Mouse (Mus musculus) limb, embryonic 12.5 days (tissue): ENCODE data around the gene Clec2i. TPM values are rescaled to one million over a fixed set of nuclear protein-coding genes. Genes with fewer than 3 reads are reported as not detected.
"Not testable (repeated sequence)": the region's sequence is repeated elsewhere in the genome, so short reads cannot be mapped to it uniquely, and the experiment has no call there.

ENCODE experiments used
- ATAC-seq: fragments of 200-750 bp; cut with Nextera tagmentation; 2 replicates; pipeline ENCODE4 v1.8.0; 2017; ENCODE audit warnings: low read depth, moderate TSS enrichment; ENCODE audit not compliant: insufficient number of reproducible peaks, insufficient read depth, low FRiP score, low TSS enrichment
- H3K27ac ChIP-seq: fragments of 300-500 bp; sonication (generic); 2 replicates; pipeline ENCODE4 v1.5.1; 2016; ENCODE audit warnings: mild to moderate bottlenecking, moderate library complexity
- H3K27me3 ChIP-seq: fragments of 300-500 bp; sonication (generic); 2 replicates; pipeline ENCODE4 v1.6.1; 2016; ENCODE audit warnings: mild to moderate bottlenecking, moderate library complexity
- H3K36me3 ChIP-seq: fragments of 300-500 bp; sonication (generic); 2 replicates; pipeline ENCODE4 v1.6.1; 2016; ENCODE audit warnings: mild to moderate bottlenecking, moderate library complexity
- H3K4me1 ChIP-seq: fragments of 300-500 bp; sonication (generic); replicated peaks from 2 replicates; pipeline ENCODE4 v1.6.1; 2016
- H3K4me2 ChIP-seq: fragments of 300-500 bp; sonication (generic); 2 replicates; pipeline ENCODE4 v1.6.1; 2016; ENCODE audit warnings: mild to moderate bottlenecking, moderate library complexity
- H3K4me3 ChIP-seq: fragments of 300-500 bp; sonication (generic); replicated peaks from 2 replicates; pipeline ENCODE4 v1.5.1; 2016; ENCODE audit warnings: mild to moderate bottlenecking
- H3K9ac ChIP-seq: fragments of 300-500 bp; sonication (generic); replicated peaks from 2 replicates; pipeline ENCODE4 v1.6.1; 2016; ENCODE audit warnings: mild to moderate bottlenecking, moderate library complexity
- H3K9me3 ChIP-seq: fragments of 300-500 bp; sonication (generic); 2 replicates; pipeline ENCODE4 v1.6.1; 2016; ENCODE audit warnings: mild to moderate bottlenecking, moderate library complexity
- WGBS: fragments of 180-500 bp; shearing (Covaris S2); methylation state at CpG from one replicate; pipeline ENCODE4 v1.1.7; 2016; 5-methylcytosine and 5-hydroxymethylcytosine counted together
- polyA plus RNA-seq: library from polyadenylated mRNA; unstranded; fragments of >200 nt; fragmentation: Nextera tagmentation; extraction: Ambion mirVana; gene quantifications from 2 replicates; pipeline ENCODE4 v1.2.1, GENCODE M21; 2016

The Clec2i gene
- not detected in 2 replicates for polyA plus RNA-seq

- H3K9me3 ChIP-seq, H3K27ac ChIP-seq, ATAC-seq, H3K4me2 ChIP-seq, H3K4me1 ChIP-seq, H3K27me3 ChIP-seq, H3K4me3 ChIP-seq, H3K9ac ChIP-seq, H3K36me3 ChIP-seq: not testable (repeated sequence)
- 85% methylated on average over 6 of the region's 6 CpGs for WGBS
Observed at GRCm38 (mm10) chr6:128887091-128887790, at the start of gene Clec2i. Gene Clec2i (plus strand): TSS chr6:128887588.

DNA sequence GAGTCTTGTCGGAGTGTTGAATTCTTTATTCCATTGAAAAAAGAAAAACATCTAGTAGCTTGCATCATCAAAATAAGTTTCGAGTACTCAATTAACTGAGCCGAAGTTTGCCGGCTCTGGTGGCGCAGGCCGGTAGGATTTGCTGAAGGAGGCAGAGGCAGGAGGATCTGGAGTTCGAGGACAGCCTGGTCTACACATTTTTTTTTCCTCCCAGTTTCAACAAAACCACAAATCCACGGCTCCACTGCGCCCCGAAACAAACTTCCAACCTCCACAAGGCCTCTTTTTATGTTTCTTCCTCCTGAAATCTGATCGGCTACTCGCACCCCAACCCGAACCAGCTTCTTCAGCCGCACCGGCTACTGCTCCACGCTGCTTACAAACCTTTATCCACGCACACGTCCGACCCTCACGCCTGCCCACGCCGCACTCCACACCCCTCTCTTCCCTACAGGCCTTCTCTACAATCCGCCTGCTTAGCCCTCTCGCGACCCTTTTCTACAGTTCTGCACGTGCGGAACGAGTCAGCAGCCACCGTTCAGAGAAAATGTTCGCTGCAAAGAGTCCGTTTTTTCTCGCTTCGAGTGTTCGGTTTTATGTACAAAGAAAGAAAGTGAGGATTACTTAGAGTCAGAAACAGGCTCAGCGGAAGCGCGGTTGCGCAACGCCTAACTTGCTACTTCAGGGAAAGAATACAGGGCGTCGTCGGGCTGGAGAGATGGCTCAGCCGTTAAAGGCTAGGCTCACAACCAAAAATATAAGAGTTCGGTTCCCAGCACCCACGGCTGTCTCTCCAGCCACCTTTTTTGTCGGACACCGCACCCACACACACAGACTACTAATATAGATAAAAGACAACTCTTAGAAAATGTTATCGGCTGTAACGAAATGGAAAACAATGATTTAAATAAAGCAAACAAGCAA lies 48.8 kb upstream of the Clec2i start:
- Histone ChIP-seq H3K36me3 (no peaks in the 10 kb centered on the region), H3K4me2 (peak overlapping the region; percentile 54), H3K4me1 (peaks cover 16% of the 10 kb centered on the region), H3K27me3 (no peaks in the 10 kb centered on the region), H3K27ac (peak overlapping the region; percentile 93), H3K9ac (peak overlapping the region; percentile 75), H3K4me3 (peak overlapping the region; percentile 62), H3K9me3 (no peaks in the 10 kb centered on the region)
- whole genome bisulfite sequencing = under 1% methylated on average over 49 of the region's 49 CpGs
- peak; percentile 16; the same call in 1 of the 2 replicates for ATAC-seq

- Histone ChIP-seq H3K27me3 (no peaks in the 10 kb centered on the region), H3K9ac (peak overlapping the region; percentile 42; the same call in 1 of the 2 replicates), H3K9me3 (no peaks in the 10 kb centered on the region), H3K4me1 (peaks cover 20% of the 10 kb centered on the region), H3K36me3 (no peaks in the 10 kb centered on the region), H3K4me2 (peak overlapping the region; percentile 54), H3K27ac (peak overlapping the region; percentile 93), H3K4me3 (peak overlapping the region; percentile 62)
- ATAC-seq = no peak
- under 1% methylated on average over 17 of the region's 17 CpGs for WGBS
Observed at GRCm38 (mm10) chr6:128839266-128839771, 48.1 kb upstream of the Clec2i start.

GRCm38 (mm10) chr6:128839921-128840320 lies 47.5 kb upstream of the Clec2i start:
- H3K27me3 ChIP-seq = no peaks in the 10 kb centered on the region
- H3K4me2 ChIP-seq = peak overlapping the region; percentile 54
- H3K4me3 ChIP-seq = peak overlapping the region; percentile 62
- H3K4me1 ChIP-seq = peaks cover 21% of the 10 kb centered on the region
- WGBS = 79% methylated on average over 7 of the region's 7 CpGs
- ATAC-seq = no peak
- no peak overlapping the region for H3K9ac ChIP-seq
- H3K36me3 ChIP-seq = no peaks in the 10 kb centered on the region
- H3K9me3 ChIP-seq = no peaks in the 10 kb centered on the region
- H3K27ac ChIP-seq = peak overlapping the region; percentile 93; the same call in 1 of the 2 replicates

GRCm38 (mm10) chr6:128840669-128841068 lies 46.7 kb upstream of the Clec2i start:
- H3K9me3 ChIP-seq, H3K27me3 ChIP-seq, ATAC-seq, H3K36me3 ChIP-seq, H3K9ac ChIP-seq, H3K4me2 ChIP-seq, H3K4me3 ChIP-seq, H3K27ac ChIP-seq: not testable (repeated sequence)
- 87% methylated on average over 3 of the region's 3 CpGs for WGBS
- peaks cover 21% of the 10 kb centered on the region for H3K4me1 ChIP-seq

- H3K27me3 ChIP-seq = no peaks in the 10 kb centered on the region
- H3K9ac ChIP-seq = no peak overlapping the region
- peaks cover 21% of the 10 kb centered on the region for H3K4me1 ChIP-seq
- no peak for ATAC-seq
- WGBS = 43% methylated on average over 4 of the region's 4 CpGs
- H3K4me3 ChIP-seq = peak overlapping the region; percentile 75
- no peak overlapping the region for H3K27ac ChIP-seq
- peak overlapping the region; percentile 62 for H3K4me2 ChIP-seq
- no peaks in the 10 kb centered on the region for H3K9me3 ChIP-seq
- H3K36me3 ChIP-seq = no peaks in the 10 kb centered on the region
Observed at GRCm38 (mm10) chr6:128841327-128842089, 45.9 kb upstream of the Clec2i start.

DNA sequence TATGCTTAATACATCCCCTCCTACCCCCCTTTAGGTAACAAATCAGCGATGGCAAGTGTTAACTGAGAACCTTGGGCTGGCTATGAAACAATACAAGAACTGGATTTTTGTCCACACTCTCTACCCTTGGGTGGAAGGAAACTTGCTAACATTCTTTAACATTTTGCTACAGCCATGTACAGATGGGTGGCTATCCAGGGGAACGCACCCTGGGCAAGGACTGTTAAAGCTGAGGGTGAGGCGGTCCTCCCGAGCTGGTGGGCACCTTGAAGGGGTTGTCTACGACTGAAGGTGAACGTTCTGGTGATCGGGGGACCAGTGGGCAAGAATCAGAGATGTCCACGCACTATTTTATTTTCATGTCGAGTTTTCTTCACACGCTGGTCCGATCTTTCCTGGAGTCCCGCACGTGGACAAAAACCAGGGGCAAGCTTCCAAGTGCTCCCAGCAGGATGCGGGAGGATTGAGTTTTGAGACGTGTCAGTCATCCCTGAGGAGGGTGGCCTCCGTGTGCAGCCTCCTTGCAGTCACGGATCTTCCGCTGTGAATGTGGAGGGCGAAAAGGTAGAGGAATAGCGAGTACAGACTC lies 44.9 kb upstream of the Clec2i start:
- H3K9ac ChIP-seq = peak overlapping the region; percentile 79
- H3K36me3 ChIP-seq = no peaks in the 10 kb centered on the region
- H3K27me3 ChIP-seq = no peaks in the 10 kb centered on the region
- peaks cover 18% of the 10 kb centered on the region for H3K4me1 ChIP-seq
- no peak for ATAC-seq
- WGBS = under 1% methylated on average over 20 of the region's 20 CpGs
- H3K4me2 ChIP-seq = peak overlapping the region; percentile 62
- H3K27ac ChIP-seq = peak overlapping the region; percentile 91
- H3K4me3 ChIP-seq = peak overlapping the region; percentile 75
- H3K9me3 ChIP-seq = no peaks in the 10 kb centered on the region

- no peaks in the 10 kb centered on the region for H3K27me3 ChIP-seq
- no peaks in the 10 kb centered on the region for H3K9me3 ChIP-seq
- H3K36me3 ChIP-seq = no peaks in the 10 kb centered on the region
- peak overlapping the region; percentile 75 for H3K4me3 ChIP-seq
- peak overlapping the region; percentile 79 for H3K9ac ChIP-seq
- peak overlapping the region; percentile 62 for H3K4me2 ChIP-seq
- WGBS = 0% methylated on average over 44 of the region's 44 CpGs
- peaks cover 18% of the 10 kb centered on the region for H3K4me1 ChIP-seq
- ATAC-seq = peak; percentile 73
- peak overlapping the region; percentile 91 for H3K27ac ChIP-seq
Observed at GRCm38 (mm10) chr6:128842945-128843478, 44.4 kb upstream of the Clec2i start.

DNA sequence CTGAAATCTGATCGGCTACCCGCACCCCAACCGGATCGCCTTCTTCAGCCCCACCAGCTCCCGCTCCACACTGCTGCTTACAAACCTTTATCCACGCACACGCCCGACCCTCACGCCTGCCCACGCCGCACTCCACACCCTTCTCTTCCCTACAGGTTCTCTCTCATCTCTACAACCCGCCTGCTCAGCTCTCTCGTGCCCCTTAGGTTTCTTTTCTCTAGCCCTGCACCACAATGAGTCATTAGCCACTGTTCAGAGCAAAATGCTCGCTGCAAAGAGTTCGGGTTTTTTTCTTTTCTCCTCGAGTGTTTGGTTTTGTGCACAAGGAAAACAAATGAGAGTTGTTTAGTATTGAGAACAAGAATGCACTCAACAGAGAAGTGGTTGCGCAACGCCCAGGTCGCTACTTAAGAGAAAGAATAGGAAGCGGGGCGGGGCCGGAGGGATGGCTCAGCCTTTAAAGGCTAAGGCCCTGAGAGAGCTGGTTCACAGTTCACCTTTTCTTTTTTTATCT lies 43.9 kb upstream of the Clec2i start:
- H3K36me3 ChIP-seq = no peaks in the 10 kb centered on the region
- H3K9ac ChIP-seq = peak overlapping the region; percentile 66
- ATAC-seq = peak; percentile 29; the same call in 1 of the 2 replicates
- peaks cover 18% of the 10 kb centered on the region for H3K4me1 ChIP-seq
- peak overlapping the region; percentile 91 for H3K27ac ChIP-seq
- H3K4me3 ChIP-seq = peak overlapping the region; percentile 75
- H3K4me2 ChIP-seq = peak overlapping the region; percentile 62
- WGBS = 1% methylated on average over 22 of the region's 22 CpGs
- no peaks in the 10 kb centered on the region for H3K27me3 ChIP-seq
- no peaks in the 10 kb centered on the region for H3K9me3 ChIP-seq

DNA sequence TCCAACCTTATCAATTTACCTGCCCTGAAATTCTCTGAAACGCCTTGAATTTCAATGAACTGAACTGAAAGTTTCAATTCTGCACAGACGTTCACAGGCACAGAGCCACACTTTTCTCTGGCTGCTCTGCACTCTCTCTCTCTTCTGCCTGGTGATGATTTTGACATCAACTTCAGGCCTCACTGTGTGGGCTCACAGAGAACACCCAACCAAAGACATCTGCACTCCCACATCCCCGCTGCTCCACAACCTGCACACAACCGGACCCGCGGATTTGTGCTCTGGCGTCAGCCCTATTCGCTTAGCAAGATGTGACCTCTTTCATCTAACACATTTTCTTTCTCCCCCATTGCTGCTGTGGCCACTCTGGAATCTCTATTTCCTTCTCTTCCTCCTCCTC lies 43.3 kb upstream of the Clec2i start:
- Histone ChIP-seq H3K4me3 (peak overlapping the region; percentile 75), H3K4me1 (peaks cover 18% of the 10 kb centered on the region), H3K27me3 (no peaks in the 10 kb centered on the region), H3K9me3 (no peaks in the 10 kb centered on the region), H3K27ac (peak overlapping the region; percentile 91; the same call in 1 of the 2 replicates), H3K9ac (no peak overlapping the region), H3K36me3 (no peaks in the 10 kb centered on the region), H3K4me2 (peak overlapping the region; percentile 62)
- ATAC-seq = no peak
- WGBS = 36% methylated on average over 8 of the region's 8 CpGs
